In genomic region chr3:130827021-130827420, GRCm38 (mm10) we compare ENCODE assay signal across 21 mouse cellular contexts.
"Had no signal": no experiment of that assay in that cellular context is flagged by ENCODE, and none has a peak within 500 bp of the region (broad histone marks: within the 10 kb centered on the region; RNA-seq: fewer than 3 reads in every experiment).

No protein-coding gene starts in this region.

- H3K4me1 ChIP-seq: heart, embryonic 15.5 days; hindbrain, embryonic 13.5 days; hindbrain, embryonic 15.5 days; liver, embryonic 13.5 days had no signal

- DNase-seq: gastrocnemius, postnatal 14 days; gastrocnemius, postnatal 36 days; heart, adult 18-20 months; heart, postnatal 14 days; heart, postnatal 36 days; kidney, adult 11 months; kidney, adult 8-10 months; kidney, postnatal 14 days; kidney, postnatal 36 days; layer of hippocampus, adult 9-11 months; layer of hippocampus, postnatal 36 days; left cerebral cortex, postnatal 4 days; liver; liver, embryonic 13.5 days had no signal

- H3K27ac ChIP-seq: heart, embryonic 13.5 days; heart, embryonic 15.5 days; hindbrain, embryonic 13.5 days; hindbrain, embryonic 15.5 days; hindbrain, postnatal 0 days; kidney, postnatal 0 days; limb, embryonic 12.5 days; liver, embryonic 13.5 days had no signal

- H3K36me3 ChIP-seq: heart, embryonic 13.5 days; heart, embryonic 15.5 days; hindbrain, embryonic 13.5 days; hindbrain, embryonic 15.5 days; limb, embryonic 12.5 days; liver, embryonic 13.5 days had no signal

- H3K4me3 ChIP-seq: heart, embryonic 13.5 days; heart, embryonic 15.5 days; hindbrain, embryonic 13.5 days; hindbrain, embryonic 15.5 days; limb, embryonic 12.5 days; liver, embryonic 13.5 days had no signal

- H3K9me3 ChIP-seq: heart, embryonic 13.5 days; heart, embryonic 15.5 days; hindbrain, embryonic 13.5 days; hindbrain, embryonic 15.5 days; limb, embryonic 12.5 days; liver, embryonic 13.5 days had no signal

- H3K27me3 ChIP-seq: heart, embryonic 13.5 days; heart, embryonic 15.5 days; hindbrain, embryonic 13.5 days; hindbrain, embryonic 15.5 days; limb, embryonic 12.5 days; liver, embryonic 13.5 days had no signal
